Mouse (Mus musculus): ENCODE results near the gene Hspb2. TPM values are rescaled to one million over a fixed set of nuclear protein-coding genes. Genes with fewer than 3 reads are reported as not detected.

Gene Hspb2
- total RNA-seq (2021) = 1 to 10 TPM; 1.7 to 3.4 TPM
- long read RNA-seq, experiment 1 = 0 reads
- long read RNA-seq, experiment 2, partial matches to known transcripts = 0 of 3 reads
- long read RNA-seq, experiment 2, other reads (novel, unspliced or antisense) = 1 of 3 reads

- no peak for DNase-seq (ENCODE audit: low spot score in 2 of 2)
These were observed at the start of gene Hspb2 for GRCm38 (mm10) chr9:50752054-50752602. Gene Hspb2, minus strand, starts transcription at chr9:50752354.

GRCm38 (mm10) chr9:50800985-50801384, 48.8 kb upstream of the Hspb2 start:
- no peak for DNase-seq (ENCODE audit: low spot score in 2 of 2)

- DNase-seq (ENCODE audit: low spot score in 2 of 2) = peak in 1 of 2 experiments; percentile 11
These were observed 46.2 kb upstream of the Hspb2 start for GRCm38 (mm10) chr9:50798368-50798767.

GRCm38 (mm10) chr9:50797641-50798040, 45.5 kb upstream of the Hspb2 start:
- no peak for DNase-seq (ENCODE audit: low spot score in 2 of 2)

GRCm38 (mm10) chr9:50796776-50797175, 44.6 kb upstream of the Hspb2 start:
- DNase-seq (ENCODE audit: low spot score in 2 of 2) = no peak

- no peak for DNase-seq (ENCODE audit: low spot score in 2 of 2)
These were observed 43.1 kb upstream of the Hspb2 start for GRCm38 (mm10) chr9:50795266-50795665.

- peak; percentile 23 to 50 for DNase-seq (ENCODE audit: low spot score in 2 of 2)
These were observed 30.0 kb upstream of the Hspb2 start for GRCm38 (mm10) chr9:50782155-50782554.

- DNase-seq (ENCODE audit: low spot score in 2 of 2) = no peak
These were observed 24.1 kb upstream of the Hspb2 start for GRCm38 (mm10) chr9:50776162-50776760.

- no peak for DNase-seq (ENCODE audit: low spot score in 2 of 2)
These were observed 23.5 kb upstream of the Hspb2 start for GRCm38 (mm10) chr9:50775662-50776126.

- peak; percentile 93 for DNase-seq (ENCODE audit: low spot score in 2 of 2)
These were observed 22.9 kb upstream of the Hspb2 start, which contains the start of the genes Alg9 and 1110032A03Rik for GRCm38 (mm10) chr9:50774991-50775612. Gene Alg9, plus strand, starts transcription at chr9:50775019. Gene 1110032A03Rik, minus strand, starts transcription at chr9:50775520.

- DNase-seq (ENCODE audit: low spot score in 2 of 2) = no peak
These were observed 21.9 kb upstream of the Hspb2 start for GRCm38 (mm10) chr9:50774026-50774462.

GRCm38 (mm10) chr9:50770011-50770410, 17.9 kb upstream of the Hspb2 start:
- no peak for DNase-seq (ENCODE audit: low spot score in 2 of 2)

- peak; percentile 96 for DNase-seq (ENCODE audit: low spot score in 2 of 2)
These were observed 16.2 kb upstream of the Hspb2 start, which contains the start of gene Fdxacb1 for GRCm38 (mm10) chr9:50768107-50769002. Gene Fdxacb1, plus strand, starts transcription at chr9:50768236.

GRCm38 (mm10) chr9:50767531-50768106, 15.5 kb upstream of the Hspb2 start:
- no peak for DNase-seq (ENCODE audit: low spot score in 2 of 2)

GRCm38 (mm10) chr9:50763331-50763730, 11.2 kb upstream of the Hspb2 start:
- no peak for DNase-seq (ENCODE audit: low spot score in 2 of 2)

- no peak for DNase-seq (ENCODE audit: low spot score in 2 of 2)
These were observed 9.5 kb upstream of the Hspb2 start for GRCm38 (mm10) chr9:50761520-50762243.

- no peak for DNase-seq (ENCODE audit: low spot score in 2 of 2)
These were observed 4.6 kb upstream of the Hspb2 start for GRCm38 (mm10) chr9:50756711-50757110.

- DNase-seq (ENCODE audit: low spot score in 2 of 2) = no peak
These were observed 1.8 kb upstream of the Hspb2 start for GRCm38 (mm10) chr9:50753947-50754346.

- no peak for DNase-seq (ENCODE audit: low spot score in 2 of 2)
These were observed 846 bp upstream of the Hspb2 start for GRCm38 (mm10) chr9:50752784-50753615.
